Mouse (Mus musculus) T-cell, adult 66 days (primary cell): ENCODE measurements around the gene Arid3b. TPM values are rescaled to one million over a fixed set of nuclear protein-coding genes. Genes with fewer than 3 reads are reported as not detected.

Experiments used
- total RNA-seq, 2 experiments: library from RNA; stranded (reverse); gene quantifications; 3 replicates in 1 of 2; 4 replicates in 1 of 2; pipeline ENCODE4 v1.2.4; 2023

Arid3b gene
- total RNA-seq = 10 to 100 TPM; 75.8 to 88.6 TPM

GRCm38 (mm10) chr9:57836581-57837170 lies at the start of gene Arid3b:
Gene Arid3b, minus strand, starts transcription at chr9:57836793.

DNA sequence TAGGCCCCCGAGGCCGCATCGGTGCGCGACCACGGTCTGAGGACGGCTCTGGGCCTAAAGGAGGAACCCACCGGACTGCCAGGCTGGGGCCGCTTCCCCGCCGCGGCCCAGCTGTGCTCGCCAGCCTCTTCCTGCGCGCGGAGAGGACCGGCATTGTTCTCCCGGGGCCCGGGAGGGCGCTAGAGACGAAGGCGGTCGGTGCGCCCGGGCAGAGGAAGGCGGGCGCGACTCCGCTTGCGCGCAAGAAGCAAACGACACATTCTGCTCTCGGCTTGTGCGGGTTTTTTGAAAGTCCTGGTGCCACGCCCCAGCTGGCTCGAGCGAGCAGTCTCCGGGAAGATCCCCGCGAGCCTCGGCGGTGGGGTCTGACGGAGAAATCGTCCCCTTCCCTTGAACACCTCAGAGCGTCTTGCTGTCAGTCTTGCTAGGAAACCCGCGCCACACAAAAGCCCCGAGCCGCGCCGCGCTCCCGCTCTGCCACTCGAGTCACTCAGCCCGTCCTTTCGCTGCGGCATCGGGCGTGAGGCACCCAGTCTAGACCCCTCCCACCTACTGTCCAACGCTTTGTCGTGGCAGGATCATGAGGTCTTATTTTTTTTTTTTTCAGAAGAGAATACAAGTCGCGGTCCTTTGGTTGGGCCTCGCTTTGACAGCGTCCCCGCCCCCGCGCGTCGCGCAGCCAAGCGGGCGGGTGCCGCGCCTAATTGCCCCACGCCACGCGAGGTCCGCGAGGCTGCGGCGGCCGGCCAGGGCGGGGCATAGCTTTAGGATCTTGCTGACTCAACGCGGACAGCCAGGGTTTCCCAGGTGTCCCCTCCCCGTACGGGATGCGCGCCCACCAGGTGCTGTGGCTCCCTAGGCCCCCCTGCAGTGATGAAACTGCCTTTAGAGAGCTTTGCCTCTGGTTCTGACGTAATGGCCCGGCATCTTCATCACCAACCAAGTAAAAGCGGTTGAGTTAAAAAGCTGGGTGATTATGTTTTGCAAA lies 70.9 kb downstream of the Arid3b start, which contains the start of gene Clk3:
Clk3 (minus strand) TSS at position 497 of the 988 bp plus-strand sequence.

Other genes starting within 250 kb of the Arid3b start
- 10 to 100 TPM; 75.2 to 79.6 TPM for gene Ulk3, start 247.3 kb downstream of the Arid3b start, total RNA-seq
- gene Cplx3, start 230.5 kb downstream of the Arid3b start, total RNA-seq = under 1 TPM; 0.38 to 0.50 TPM
- gene Lman1l, start 216.0 kb downstream of the Arid3b start, total RNA-seq = 1 to 10 TPM; 1.8 to 4.1 TPM
- gene Csk, start 183.2 kb downstream of the Arid3b start, total RNA-seq = 100 to 1,000 TPM; 332 to 355 TPM
- not detected for gene Cyp1a2, start 153.1 kb downstream of the Arid3b start, total RNA-seq
- gene Cyp1a1, start 148.9 kb downstream of the Arid3b start, total RNA-seq = under 1 TPM in 1 of 2 experiments, not detected in 1; 0.20 TPM
- 10 to 100 TPM; 22.4 to 22.9 TPM for gene Edc3, start 128.3 kb downstream of the Arid3b start, total RNA-seq
- gene Clk3, start 70.9 kb downstream of the Arid3b start, total RNA-seq = 100 to 1,000 TPM; 187 to 199 TPM
- 10 to 100 TPM; 68.5 to 72.6 TPM for gene Ubl7, start 74.2 kb upstream of the Arid3b start, total RNA-seq
- gene Sema7a, start 103.3 kb upstream of the Arid3b start, total RNA-seq = 1 to 10 TPM; 1.0 to 3.0 TPM
- under 1 TPM in 1 of 2 experiments, not detected in 1; 0.47 TPM for gene Cyp11a1, start 169.6 kb upstream of the Arid3b start, total RNA-seq
- under 1 TPM; 0.52 to 0.92 TPM for gene Stra6, start 227.0 kb upstream of the Arid3b start, total RNA-seq